In the genomic region with DNA sequence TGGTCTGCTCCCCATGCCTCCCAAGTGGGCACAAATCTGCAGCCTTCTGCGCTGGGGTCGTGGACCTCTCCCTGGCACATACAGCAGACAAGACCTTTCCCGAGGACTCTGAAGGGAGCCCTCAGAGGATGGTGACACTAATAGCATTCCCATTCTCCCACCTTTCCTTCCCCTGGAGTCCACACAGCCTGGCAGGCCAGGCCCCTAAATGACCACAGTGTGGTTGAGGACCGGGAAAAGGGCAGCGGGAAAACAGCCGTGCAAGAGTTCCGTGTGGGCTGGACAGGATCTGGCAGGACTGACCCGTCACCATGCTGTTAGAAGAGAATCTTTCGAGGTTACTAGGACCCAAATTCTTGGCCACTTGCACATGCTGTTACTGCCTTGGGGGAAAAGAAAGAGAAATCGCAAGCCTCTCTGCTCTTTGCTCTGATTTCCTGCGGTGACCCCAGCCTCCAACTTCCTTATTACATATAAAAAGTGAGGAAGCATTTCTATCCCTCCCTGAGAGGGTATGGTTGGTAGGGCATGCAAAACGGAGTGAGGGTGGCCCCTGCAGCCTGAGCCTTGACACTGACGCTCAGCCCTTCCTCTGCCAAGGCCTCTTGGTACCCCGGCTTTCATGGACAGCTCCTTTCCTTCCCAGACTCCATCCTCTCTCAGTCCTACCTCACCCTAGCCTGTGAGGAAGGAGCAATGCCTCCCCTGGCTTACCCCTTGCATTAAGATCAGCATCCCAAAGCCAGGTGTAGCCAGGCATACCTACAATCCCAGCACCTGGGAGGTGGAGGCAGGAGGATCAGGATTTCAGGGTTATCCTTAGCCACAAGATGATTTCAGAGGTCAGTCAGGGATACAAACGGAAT, we compare ENCODE assay signal across 9 mouse cellular contexts. TPM values are rescaled to one million over a fixed set of nuclear protein-coding genes. Genes with fewer than 3 reads are reported as not detected.
DNase-seq lines count a peak whose midpoint lies in the region; ATAC-seq lines count a peak whose summit lies in the region.
"Had no signal": no experiment of that assay in that cellular context is flagged by ENCODE, and none has a peak within 500 bp of the region (broad histone marks: within the 10 kb centered on the region; RNA-seq: fewer than 3 reads in every experiment).

No protein-coding gene starts in this region.

- no peaks in the 10 kb centered on the region; the same call in 1 of the 2 replicates for H3K27me3 ChIP-seq in forebrain, embryonic 12.5 days
- no peaks in the 10 kb centered on the region for H3K27me3 ChIP-seq in forebrain, embryonic 15.5 days
- no peaks in the 10 kb centered on the region for H3K27me3 ChIP-seq in heart, embryonic 16.5 days (ENCODE audit: control insufficient read depth, insufficient read depth, low read length)
- no peaks in the 10 kb centered on the region for H3K27me3 ChIP-seq in lung, embryonic 16.5 days (ENCODE audit: control insufficient read depth, insufficient read depth, low read depth, low read length)

- WGBS in forebrain, embryonic 12.5 days, result 67% methylated on average over 15 of the region's 15 CpGs
- 70% methylated on average over 15 of the region's 15 CpGs for WGBS in forebrain, embryonic 15.5 days
- WGBS in heart, embryonic 16.5 days, result 58% methylated on average over 15 of the region's 15 CpGs
- WGBS in lung, embryonic 16.5 days, result 57% methylated on average over 15 of the region's 15 CpGs

- H3K9me3 ChIP-seq in forebrain, embryonic 12.5 days, result no peaks in the 10 kb centered on the region
- no peaks in the 10 kb centered on the region for H3K9me3 ChIP-seq in forebrain, embryonic 15.5 days
- no peaks in the 10 kb centered on the region for H3K9me3 ChIP-seq in heart, embryonic 16.5 days (replicated peaks; ENCODE audit: control insufficient read depth, low read length)
- no peaks in the 10 kb centered on the region for H3K9me3 ChIP-seq in lung, embryonic 16.5 days (ENCODE audit: control insufficient read depth, low read length)

- no peaks in the 10 kb centered on the region for H3K36me3 ChIP-seq in forebrain, embryonic 12.5 days (replicated peaks)
- no peaks in the 10 kb centered on the region for H3K36me3 ChIP-seq in forebrain, embryonic 15.5 days
- H3K36me3 ChIP-seq in heart, embryonic 16.5 days (ENCODE audit: control insufficient read depth, insufficient read depth), result no peaks in the 10 kb centered on the region
- 0 out of 2 replicates have a peak, but pooled peaks cover 3% of the 10 kb centered on the region for H3K36me3 ChIP-seq in lung, embryonic 16.5 days (ENCODE audit: control insufficient read depth, insufficient read depth, low read length)

- H3K27ac ChIP-seq in forebrain, embryonic 12.5 days, result no peak overlapping the region
- H3K27ac ChIP-seq in forebrain, embryonic 15.5 days (replicated peaks), result no peak overlapping the region; the same call in 1 of the 2 replicates
- H3K27ac ChIP-seq in heart, embryonic 16.5 days (ENCODE audit: low read length), result peak overlapping the region; percentile 64
- peak overlapping the region; percentile 88 for H3K27ac ChIP-seq in lung, embryonic 16.5 days (ENCODE audit: low read length)

- H3K4me1 ChIP-seq in forebrain, embryonic 12.5 days, result peaks cover 38% of the 10 kb centered on the region
- H3K4me1 ChIP-seq in forebrain, embryonic 15.5 days, result peaks cover 20% of the 10 kb centered on the region
- peaks cover 59% of the 10 kb centered on the region for H3K4me1 ChIP-seq in heart, embryonic 16.5 days (ENCODE audit: control insufficient read depth, insufficient read depth, low read length)
- H3K4me1 ChIP-seq in lung, embryonic 16.5 days (replicated peaks; ENCODE audit: control insufficient read depth, insufficient read depth, low read length), result peaks cover 50% of the 10 kb centered on the region

- H3K4me2 ChIP-seq in forebrain, embryonic 12.5 days, result peak overlapping the region; percentile 27; the same call in 1 of the 2 replicates
- H3K4me2 ChIP-seq in forebrain, embryonic 15.5 days (replicated peaks), result no peak overlapping the region
- peak overlapping the region; percentile 59 for H3K4me2 ChIP-seq in heart, embryonic 16.5 days (ENCODE audit: low read depth, low read length)
- H3K4me2 ChIP-seq in lung, embryonic 16.5 days (ENCODE audit: low read depth, low read length), result peak overlapping the region; percentile 57

- DNase-seq in B cell, adult 2 months, result peak; percentile 31 to 32
- DNase-seq in c-Kit-positive CD71-positive TER-119-positive erythroid progenitor cells, embryonic 14.5 days (ENCODE audit: low spot score), result no peak
- DNase-seq in frontal cortex, postnatal 25 days (ENCODE audit: low spot score in 2 of 2), result no peak

- H3K9ac ChIP-seq in forebrain, embryonic 12.5 days, result no peak overlapping the region
- H3K9ac ChIP-seq in forebrain, embryonic 15.5 days (replicated peaks), result no peak overlapping the region; the same call in 1 of the 2 replicates
- peak overlapping the region; percentile 64; the same call in 1 of the 2 replicates for H3K9ac ChIP-seq in heart, embryonic 16.5 days (ENCODE audit: low read length)
- H3K9ac ChIP-seq in lung, embryonic 16.5 days (ENCODE audit: low read length), result peak overlapping the region; percentile 57

- H3K4me3 ChIP-seq in forebrain, embryonic 12.5 days (replicated peaks), result no peak overlapping the region
- H3K4me3 ChIP-seq in forebrain, embryonic 15.5 days, result no peak overlapping the region
- no peak overlapping the region for H3K4me3 ChIP-seq in heart, embryonic 16.5 days (ENCODE audit: low read length)
- H3K4me3 ChIP-seq in lung, embryonic 16.5 days (ENCODE audit: low read length), result peak overlapping the region; percentile 21

- no peak for ATAC-seq in forebrain, embryonic 12.5 days (ENCODE audit: low FRiP score)
- ATAC-seq in forebrain, embryonic 15.5 days (replicated peaks), result no peak
- ATAC-seq in heart, embryonic 16.5 days (replicated peaks; ENCODE audit: extremely low read depth, insufficient read depth, low FRiP score), result no peak
- ATAC-seq in lung, embryonic 16.5 days (ENCODE audit: low read depth), result no peak
- ATAC-seq in cerebellum, adult (ENCODE audit: insufficient number of reproducible peaks, low FRiP score, low TSS enrichment), result no peak

RNA-seq across cellular contexts. Expression of gene Acvrl1, which starts 18.0 kb away (rescaled TPM):
- polyA plus RNA-seq in forebrain, embryonic 12.5 days (2016; fragmentation: Nextera tagmentation; extraction: Ambion mirVana), result 6.4 and 6.5 TPM in 2 replicates
- 6.5 and 6.7 TPM in 2 replicates for polyA plus RNA-seq in forebrain, embryonic 15.5 days (2015; fragmentation: Nextera tagmentation; extraction: Ambion mirVana)
- polyA plus RNA-seq in heart, embryonic 16.5 days (2015; fragmentation: Nextera tagmentation; extraction: Ambion mirVana), result 14.7 and 20.5 TPM in 2 replicates
- polyA plus RNA-seq in lung, embryonic 16.5 days (2015; fragmentation: Nextera tagmentation; extraction: Ambion mirVana), result 91.3 and 93.3 TPM in 2 replicates

RNA-seq across cellular contexts. Expression of gene Acvr1b, which starts 27.5 kb away (rescaled TPM):
- polyA plus RNA-seq in forebrain, embryonic 12.5 days (2016; fragmentation: Nextera tagmentation; extraction: Ambion mirVana), result 14.5 and 18.4 TPM in 2 replicates
- polyA plus RNA-seq in forebrain, embryonic 15.5 days (2015; fragmentation: Nextera tagmentation; extraction: Ambion mirVana), result 22.6 and 22.8 TPM in 2 replicates
- polyA plus RNA-seq in heart, embryonic 16.5 days (2015; fragmentation: Nextera tagmentation; extraction: Ambion mirVana), result 7.1 and 8.0 TPM in 2 replicates
- polyA plus RNA-seq in lung, embryonic 16.5 days (2015; fragmentation: Nextera tagmentation; extraction: Ambion mirVana), result 6.8 and 7.9 TPM in 2 replicates

RNA-seq across cellular contexts. Expression of gene Ankrd33, which starts 30.8 kb away (rescaled TPM):
- not detected in 2 replicates for polyA plus RNA-seq in forebrain, embryonic 12.5 days (2016; fragmentation: Nextera tagmentation; extraction: Ambion mirVana)
- polyA plus RNA-seq in forebrain, embryonic 15.5 days (2015; fragmentation: Nextera tagmentation; extraction: Ambion mirVana), result not detected in 2 replicates
- not detected in 2 replicates for polyA plus RNA-seq in heart, embryonic 16.5 days (2015; fragmentation: Nextera tagmentation; extraction: Ambion mirVana)
- not detected in 2 replicates for polyA plus RNA-seq in lung, embryonic 16.5 days (2015; fragmentation: Nextera tagmentation; extraction: Ambion mirVana)
- polyA plus RNA-seq: large intestine, adult 2 months had no signal

Comparison
In these comparisons a context has a peak if more than half of its experiments do, and no peak if none do; other contexts are left out.
1. H3K27ac ChIP-seq: peak in heart, embryonic 16.5 days (single experiment) and lung, embryonic 16.5 days (single experiment); none in forebrain, embryonic 12.5 days (single experiment) and forebrain, embryonic 15.5 days (single experiment).
2. H3K9ac ChIP-seq: peak in heart, embryonic 16.5 days (single experiment) and lung, embryonic 16.5 days (single experiment); none in forebrain, embryonic 12.5 days (single experiment) and forebrain, embryonic 15.5 days (single experiment).
3. DNase-seq: peak in B cell, adult 2 months (2 of 2); none in c-Kit-positive CD71-positive TER-119-positive erythroid progenitor cells, embryonic 14.5 days (single experiment) and frontal cortex, postnatal 25 days (0 of 2).